Mouse (Mus musculus) inflammation-experienced regulatory T-cells, adult 16 weeks (primary cell): ENCODE data around the gene Zfp449. TPM values are rescaled to one million over a fixed set of nuclear protein-coding genes. Genes with fewer than 3 reads are reported as not detected.

Experiments
- polyA plus RNA-seq: library from polyadenylated mRNA; unstranded; fragments of 100-300 nt; shearing (Covaris generic); gene quantifications from one replicate; pipeline ENCODE4 v1.2.1, GENCODE M21; 2017

Gene Zfp449
- 1.5 TPM for polyA plus RNA-seq

GRCm38 (mm10) chrX:56346176-56346931, at the start of gene Zfp449:
TSS of gene Zfp449 (plus strand) at chrX:56346400.

DNA sequence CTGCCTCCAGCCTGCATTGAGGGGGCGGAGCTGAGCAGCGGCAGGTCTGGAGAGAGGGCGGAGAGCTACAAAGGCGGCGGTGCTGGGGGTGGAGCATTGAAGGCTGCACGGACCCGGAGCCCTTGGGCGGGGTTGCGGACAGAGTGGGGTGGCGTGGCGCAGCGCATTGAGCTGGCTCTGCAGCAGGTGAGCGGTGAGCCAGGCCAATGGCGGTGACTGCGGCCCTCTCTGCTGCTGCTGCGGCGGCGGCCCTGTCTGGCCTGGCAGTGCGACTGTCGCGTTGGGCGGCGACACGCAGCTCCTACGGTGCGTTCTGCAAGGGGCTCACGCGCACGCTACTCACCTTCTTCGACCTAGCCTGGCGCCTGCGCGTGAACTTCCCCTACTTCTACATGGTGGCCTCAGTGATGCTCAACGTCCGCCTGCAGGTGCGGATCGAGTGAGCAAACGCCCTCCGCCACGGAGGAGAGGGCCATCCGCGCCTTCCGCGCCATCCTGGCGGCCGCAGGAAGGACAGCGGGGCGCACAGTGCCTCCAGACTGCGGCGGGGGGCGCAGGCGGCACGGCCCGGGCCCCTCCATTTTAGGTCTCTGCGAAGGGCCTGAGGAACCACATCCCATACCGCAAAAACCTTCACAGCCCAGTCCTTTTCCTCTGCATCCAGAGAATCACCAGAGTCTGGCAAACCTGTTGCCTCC, 28.4 kb downstream of the Zfp449 start, which contains the start of gene Smim10l2a:
TSS of gene Smim10l2a (plus strand) at position 156 of the 698 bp plus-strand sequence.

Other genes starting within 250 kb of the Zfp449 start
- 1.4 TPM for gene 3830403N18Rik, start 209.8 kb upstream of the Zfp449 start, polyA plus RNA-seq
- not detected for gene Gm773, start 133.5 kb upstream of the Zfp449 start, polyA plus RNA-seq
- 9.3 TPM for gene Smim10l2a, start 28.2 kb downstream of the Zfp449 start, polyA plus RNA-seq
- gene Gm2174, start 101.6 kb downstream of the Zfp449 start, polyA plus RNA-seq: not detected
- 49.3 TPM for gene Ints6l, start 108.5 kb downstream of the Zfp449 start, polyA plus RNA-seq
- gene Gm10477, start 178.3 kb downstream of the Zfp449 start, polyA plus RNA-seq: not detected
- gene Gm648, start 203.2 kb downstream of the Zfp449 start, polyA plus RNA-seq: not detected